Mouse (Mus musculus) olfactory bulb, adult 2 months (tissue): ENCODE results near the gene Phlpp2.

Experiments
- CTCF ChIP-seq: fragments of 200-500 bp; IDR thresholded peaks from 2 replicates; pipeline ENCODE4 v1.5.1; 2012; ENCODE audit warnings: low read depth, mild to moderate bottlenecking, low read length, moderate library complexity; ENCODE audit not compliant: insufficient read depth
- POLR2A ChIP-seq: fragments of 200-500 bp; IDR thresholded peaks from 2 replicates; pipeline ENCODE4 v1.6.1; 2012; ENCODE audit warnings: mild to moderate bottlenecking, low read depth, low read length, moderate library complexity; ENCODE audit not compliant: insufficient read depth

DNA sequence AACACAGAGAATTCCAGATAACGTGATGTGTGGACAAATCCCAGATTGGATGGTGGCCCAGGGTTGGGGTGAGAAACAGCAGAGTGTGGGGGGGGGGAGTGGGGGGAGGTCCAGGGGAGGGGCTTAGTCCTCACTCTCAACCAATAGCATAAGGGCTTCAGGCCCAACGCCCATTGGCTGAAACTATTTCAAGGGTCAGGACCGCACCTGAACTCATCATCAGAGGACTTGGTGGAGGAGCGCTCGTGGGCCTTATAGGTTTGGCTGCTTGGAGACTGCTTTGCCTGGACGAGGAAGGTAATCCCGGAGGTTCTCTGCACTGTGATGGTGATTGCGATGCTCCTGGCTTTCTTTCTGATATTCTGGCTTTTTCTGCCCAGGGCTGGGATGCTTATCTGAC lies 121.9 kb downstream of the Phlpp2 start, which contains the start of gene Tat:
- TF ChIP-seq CTCF (no peak), POLR2A (no peak)
